ENCODE assay signal across 8 mouse cellular contexts in the genomic region with DNA sequence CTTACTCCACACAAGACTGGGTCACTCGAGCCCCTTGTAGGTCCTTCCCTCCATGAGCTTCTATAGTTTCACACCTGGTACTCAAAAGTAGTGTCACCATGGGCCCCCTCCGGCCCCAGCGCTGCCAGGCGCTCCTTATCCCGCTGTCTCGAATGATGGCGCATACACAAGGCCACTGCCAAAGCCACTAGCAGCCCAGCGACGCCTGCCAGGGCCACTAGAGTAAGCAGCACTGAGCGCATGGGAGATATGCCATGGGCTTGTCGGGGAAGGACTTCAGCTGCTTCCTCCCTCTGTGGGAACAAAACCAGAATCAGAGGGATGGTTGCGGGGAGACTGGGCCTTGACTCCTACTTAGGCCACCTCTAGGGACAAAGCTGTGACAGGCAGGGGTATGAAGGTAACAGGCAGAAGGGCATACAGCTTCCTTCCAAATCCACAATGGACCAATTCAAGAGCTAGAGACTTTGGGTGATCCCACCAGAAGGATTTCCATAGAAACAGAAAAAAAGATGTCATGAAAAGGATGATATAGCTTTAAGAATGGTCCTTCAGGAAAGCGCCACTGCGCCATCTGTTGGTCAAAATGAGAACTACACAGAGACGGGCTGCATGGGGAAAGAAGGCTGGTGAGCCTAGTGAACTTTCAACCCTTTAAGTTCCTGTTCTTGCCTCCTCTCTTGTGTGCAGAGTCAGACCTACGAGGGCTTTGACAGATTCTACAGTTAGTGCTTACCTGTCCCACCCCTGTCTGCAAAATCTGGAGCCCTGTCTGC. TPM values are rescaled to one million over a fixed set of nuclear protein-coding genes. Genes with fewer than 3 reads are reported as not detected.
A peak's percentile ranks its signal among the peaks of the same experiment; 100 is the strongest.
DNase-seq lines count a peak whose midpoint lies in the region; TF ChIP-seq lines count a peak whose summit lies in the region.

No protein-coding gene starts in this region.

- H3K27me3 ChIP-seq in small intestine, adult 2 months (ENCODE audit: control insufficient read depth, insufficient read depth, low read length), result no peaks in the 10 kb centered on the region

- no peaks in the 10 kb centered on the region for H3K9me3 ChIP-seq in ES-E14 (ENCODE audit: control insufficient read depth, insufficient read depth, low read depth, low read length)

- no peak overlapping the region for H3K27ac ChIP-seq in ES-E14 (ENCODE audit: insufficient read depth, low read depth, low read length, poor library complexity, severe bottlenecking)
- H3K27ac ChIP-seq in layer of hippocampus, adult 2 months, result peak overlapping the region; percentile 61; the same call in 1 of the 2 replicates
- H3K27ac ChIP-seq in small intestine, adult 2 months (ENCODE audit: insufficient read depth, low read depth, low read length), result no peak overlapping the region

- 60% methylated on average over 16 of the region's 16 CpGs for WGBS in small intestine, adult 2 months

- in situ Hi-C loops in ES-E14 (cut with MboI; ENCODE audit: low sequenced_read_pairs in 2 of 2, unreplicated experiment in 2 of 2), result no loop called here

- H3K4me3 ChIP-seq in ES-E14 (ENCODE audit: insufficient read depth in 1 of 2, low read depth in 1 of 2, low read length in 2 of 2, poor library complexity in 1 of 2, severe bottlenecking in 1 of 2), result peak overlapping the region in 1 of 2 experiments; percentile 14; a peak in 1 of 4 replicates
- H3K4me3 ChIP-seq in layer of hippocampus, adult 2 months, result no peak overlapping the region
- H3K4me3 ChIP-seq in small intestine, adult 2 months (ENCODE audit: low read depth, low read length), result no peak overlapping the region

- no peak for TF ChIP-seq POLR2A in small intestine, adult 2 months (IDR thresholded peaks at IDR 0.05; ENCODE audit: low read depth, low read length)

- no peak overlapping the region for H3K9ac ChIP-seq in ES-E14 (ENCODE audit: insufficient read depth, low read depth, low read length, poor library complexity, severe bottlenecking)

- peak; percentile 97 for TF ChIP-seq CTCF in layer of hippocampus, adult 2 months (conservative IDR thresholded peaks at IDR 0.05)
- TF ChIP-seq CTCF in small intestine, adult 2 months (IDR thresholded peaks at IDR 0.05; ENCODE audit: extremely low read depth, insufficient read length, insufficient replicate concordance, low read depth, low read length), result peak; percentile 69; the same call in 1 of the 2 replicates

- peaks cover 4 to 25% of the 10 kb centered on the region in 2 experiments; a peak in 2 of 4 replicates for H3K4me1 ChIP-seq in ES-E14 (ENCODE audit: control insufficient read depth in 2 of 2, insufficient read depth in 2 of 2, low read length in 2 of 2, poor library complexity in 1 of 2)
- H3K4me1 ChIP-seq in small intestine, adult 2 months (ENCODE audit: control insufficient read depth, insufficient read depth, insufficient read length, low read length), result peaks cover 7% of the 10 kb centered on the region

- DNase-seq in CD4-positive helper T cell, adult 2 months (ENCODE audit: low read depth, low spot score), result peak; percentile 81
- peak; percentile 77 for DNase-seq in ES-E14 (ENCODE audit: low read depth, low spot score)
- DNase-seq in cerebellum, adult 9-10 months, result peak; percentile 91
- peak; percentile 84 to 93 for DNase-seq in frontal cortex, postnatal 36 days (ENCODE audit: low spot score in 2 of 2)
- DNase-seq in layer of hippocampus, adult 2 months (ENCODE audit: low spot score in 2 of 2), result peak; percentile 75 to 91
- DNase-seq in lung, postnatal 4 days, result peak; percentile 66 to 85
- no peak for DNase-seq in Muller cell, postnatal 12 days (ENCODE audit: inconsistent ontology term)

- no peaks in the 10 kb centered on the region for H3K36me3 ChIP-seq in ES-E14 (ENCODE audit: control insufficient read depth, insufficient read depth, low read length, poor library complexity, severe bottlenecking)
- no peaks in the 10 kb centered on the region for H3K36me3 ChIP-seq in small intestine, adult 2 months (ENCODE audit: control insufficient read depth, insufficient read depth, low read length)

TF ChIP-seq in ES-E14, 5 proteins besides CTCF, POLR2A, EP300 and RAD21:
- no peak for TF ChIP-seq MAFK (IDR thresholded peaks at IDR 0.05; ENCODE audit: insufficient read depth, low read depth, low read length)
- TF ChIP-seq HCFC1 (IDR thresholded peaks at IDR 0.05; ENCODE audit: borderline replicate concordance, insufficient read depth, low read length), result no peak
- no peak for TF ChIP-seq ZC3H11A (IDR thresholded peaks at IDR 0.05; ENCODE audit: borderline replicate concordance, low read depth, low read length)
- TF ChIP-seq CHD2 (IDR thresholded peaks at IDR 0.05; ENCODE audit: low read depth, low read length), result no peak
- TF ChIP-seq ZNF384 (IDR thresholded peaks at IDR 0.05; ENCODE audit: low read depth, low read length), result no peak

RNA-seq across cellular contexts. Expression of gene Ptprn, which starts 10.3 kb away (rescaled TPM):
- total RNA-seq in ES-E14 (2012; rRNA removed), result 8.9 and 9.0 TPM in 2 replicates
- 100 to 1,000 TPM; 395 to 416 TPM for total RNA-seq in layer of hippocampus, adult 2 months (2021)
- 2.8 and 6.2 TPM in 2 replicates for polyA plus RNA-seq in small intestine, adult 2 months (2012; rRNA removed)

RNA-seq across cellular contexts. Expression of gene Dnajb2, which starts 17.8 kb away (rescaled TPM):
- 15.8 and 17.7 TPM in 2 replicates for total RNA-seq in ES-E14 (2012; rRNA removed)
- 10 to 100 TPM; 69.6 to 82.8 TPM for total RNA-seq in layer of hippocampus, adult 2 months (2021)
- polyA plus RNA-seq in small intestine, adult 2 months (2012; rRNA removed), result 13.3 and 21.3 TPM in 2 replicates

RNA-seq across cellular contexts. Expression of gene A630095N17Rik, which starts 22.1 kb away (rescaled TPM):
- total RNA-seq in ES-E14 (2012; rRNA removed), result not detected in 2 replicates
- not detected for total RNA-seq in layer of hippocampus, adult 2 months (2021)
- polyA plus RNA-seq in small intestine, adult 2 months (2012; rRNA removed), result not detected in 2 replicates

RNA-seq across cellular contexts. Expression of gene Resp18, which starts 24.2 kb away (rescaled TPM):
- 0.90 TPM in 1 of 2 replicates, not detected in the other for total RNA-seq in ES-E14 (2012; rRNA removed)
- 100 to 1,000 TPM in 1 of 2 experiments, 10 to 100 TPM in 1; 82.5 to 106 TPM for total RNA-seq in layer of hippocampus, adult 2 months (2021)
- polyA plus RNA-seq in small intestine, adult 2 months (2012; rRNA removed), result 1.8 and 6.2 TPM in 2 replicates

RNA-seq across cellular contexts. Expression of gene Tuba4a, which starts 34.4 kb away (rescaled TPM):
- 110 and 124 TPM in 2 replicates for total RNA-seq in ES-E14 (2012; rRNA removed)
- 100 to 1,000 TPM; 533 to 543 TPM for total RNA-seq in layer of hippocampus, adult 2 months (2021)
- polyA plus RNA-seq in small intestine, adult 2 months (2012; rRNA removed), result 107 and 188 TPM in 2 replicates

Comparison
In these comparisons a context has a peak if more than half of its experiments do, and no peak if none do; other contexts are left out.
1. RNA of gene Ptprn, which starts 10.3 kb away (total RNA-seq): 395 to 416 TPM in layer of hippocampus, adult 2 months; 8.9 to 9.0 TPM in ES-E14; every median in the first group is over 10 times any median in the second.